Mouse (Mus musculus) embryonic facial prominence, embryonic 15.5 days (tissue): ENCODE data around the gene Mapkbp1. TPM values are rescaled to one million over a fixed set of nuclear protein-coding genes. Genes with fewer than 3 reads are reported as not detected.

ENCODE experiments used
- ATAC-seq: fragments of 200-750 bp; cut with Nextera tagmentation; 2 replicates; pipeline ENCODE4 v1.8.0; 2017; ENCODE audit warnings: low read depth, moderate TSS enrichment; ENCODE audit not compliant: insufficient number of reproducible peaks, low FRiP score, low TSS enrichment
- H3K27ac ChIP-seq: fragments of 300-500 bp; sonication (generic); replicated peaks from 2 replicates; pipeline ENCODE4 v1.5.1; 2015; ENCODE audit warnings: mild to moderate bottlenecking, inconsistent platforms
- H3K27me3 ChIP-seq: fragments of 300-500 bp; sonication (generic); 2 replicates; pipeline ENCODE4 v1.6.1; 2015; ENCODE audit warnings: inconsistent platforms
- H3K36me3 ChIP-seq: fragments of 300-500 bp; sonication (generic); 2 replicates; pipeline ENCODE4 v1.6.1; 2015; ENCODE audit warnings: mild to moderate bottlenecking, inconsistent platforms
- H3K4me1 ChIP-seq: fragments of 300-500 bp; sonication (generic); 2 replicates; pipeline ENCODE4 v1.6.1; 2015; ENCODE audit warnings: inconsistent platforms
- H3K4me2 ChIP-seq: fragments of 300-500 bp; sonication (generic); replicated peaks from 2 replicates; pipeline ENCODE4 v1.6.1; 2015; ENCODE audit warnings: mild to moderate bottlenecking, inconsistent platforms
- H3K4me3 ChIP-seq: fragments of 300-500 bp; sonication (generic); replicated peaks from 2 replicates; pipeline ENCODE4 v1.5.1; 2015; ENCODE audit warnings: mild to moderate bottlenecking, inconsistent platforms
- H3K9ac ChIP-seq: fragments of 300-500 bp; sonication (generic); 2 replicates; pipeline ENCODE4 v1.6.1; 2015; ENCODE audit warnings: inconsistent platforms
- H3K9me3 ChIP-seq: fragments of 300-500 bp; sonication (generic); replicated peaks from 2 replicates; pipeline ENCODE4 v1.6.1; 2016; ENCODE audit warnings: inconsistent platforms
- WGBS: fragments of 180-500 bp; shearing (Covaris S2); methylation state at CpG from one replicate; pipeline ENCODE4 v1.1.7; 2015; 5-methylcytosine and 5-hydroxymethylcytosine counted together
- polyA plus RNA-seq: library from polyadenylated mRNA; unstranded; fragments of >200 nt; fragmentation: Nextera tagmentation; extraction: Ambion mirVana; gene quantifications from 2 replicates; pipeline ENCODE4 v1.2.1, GENCODE M21; 2015

The Mapkbp1 gene
- polyA plus RNA-seq, 1 experiment from 2014 or later, result 5.2 TPM

GRCm38 (mm10) chr2:120054771-120055552 lies 82.5 kb downstream of the Mapkbp1 start:
- Histone ChIP-seq H3K4me3 (no peak overlapping the region), H3K27ac (no peak overlapping the region), H3K9me3 (no peaks in the 10 kb centered on the region), H3K36me3 (no peaks in the 10 kb centered on the region), H3K4me1 (peaks cover 6% of the 10 kb centered on the region), H3K9ac (no peak overlapping the region), H3K4me2 (no peak overlapping the region), H3K27me3 (no peaks in the 10 kb centered on the region)
- ATAC-seq, result no peak
- 90% methylated on average over 12 of the region's 12 CpGs for WGBS

GRCm38 (mm10) chr2:120055923-120056322 lies 83.4 kb downstream of the Mapkbp1 start:
- Histone ChIP-seq H3K27ac (no peak overlapping the region), H3K36me3 (no peaks in the 10 kb centered on the region), H3K9ac (no peak overlapping the region), H3K9me3 (no peaks in the 10 kb centered on the region), H3K27me3 (no peaks in the 10 kb centered on the region), H3K4me1 (peaks cover 15% of the 10 kb centered on the region), H3K4me2 (no peak overlapping the region), H3K4me3 (no peak overlapping the region)
- whole genome bisulfite sequencing, result 77% methylated on average over 10 of the region's 10 CpGs
- no peak for ATAC-seq

- WGBS, result 76% methylated on average over 4 of the region's 4 CpGs
- ATAC-seq, result no peak
These were observed 86.3 kb downstream of the Mapkbp1 start for GRCm38 (mm10) chr2:120058818-120059217.

GRCm38 (mm10) chr2:120059466-120059865 lies 87.0 kb downstream of the Mapkbp1 start:
- Histone ChIP-seq H3K9ac (no peak overlapping the region), H3K9me3 (no peaks in the 10 kb centered on the region), H3K36me3 (no peaks in the 10 kb centered on the region), H3K27me3 (no peaks in the 10 kb centered on the region), H3K27ac (no peak overlapping the region; the same call in 1 of the 2 replicates), H3K4me1 (peaks cover 31% of the 10 kb centered on the region), H3K4me2 (no peak overlapping the region), H3K4me3 (no peak overlapping the region)
- 78% methylated on average over 3 of the region's 3 CpGs for WGBS
- no peak for ATAC-seq

More at GRCm38 (mm10) chr2:120058818-120059217, 86.3 kb downstream of the Mapkbp1 start:
- Histone ChIP-seq H3K9me3 (no peaks in the 10 kb centered on the region), H3K36me3 (no peaks in the 10 kb centered on the region), H3K4me1 (peaks cover 30% of the 10 kb centered on the region), H3K27me3 (no peaks in the 10 kb centered on the region), H3K9ac (no peak overlapping the region), H3K27ac (no peak overlapping the region), H3K4me3 (no peak overlapping the region), H3K4me2 (no peak overlapping the region)

GRCm38 (mm10) chr2:120060190-120060589 lies 87.7 kb downstream of the Mapkbp1 start:
- ATAC-seq, result no peak
- Histone ChIP-seq H3K9ac (no peak overlapping the region), H3K36me3 (no peaks in the 10 kb centered on the region), H3K4me3 (no peak overlapping the region), H3K4me2 (no peak overlapping the region), H3K27ac (peak overlapping the region; percentile 73), H3K4me1 (peaks cover 31% of the 10 kb centered on the region), H3K27me3 (no peaks in the 10 kb centered on the region), H3K9me3 (no peaks in the 10 kb centered on the region)
- 27% methylated on average over 6 of the region's 6 CpGs for WGBS

GRCm38 (mm10) chr2:120060651-120061050 lies 88.2 kb downstream of the Mapkbp1 start:
- Histone ChIP-seq H3K4me3 (no peak overlapping the region), H3K27ac (peak overlapping the region; percentile 73), H3K27me3 (no peaks in the 10 kb centered on the region), H3K9me3 (no peaks in the 10 kb centered on the region), H3K4me2 (no peak overlapping the region), H3K36me3 (no peaks in the 10 kb centered on the region), H3K9ac (no peak overlapping the region), H3K4me1 (peaks cover 31% of the 10 kb centered on the region)
- WGBS, result 57% methylated on average over 9 of the region's 9 CpGs
- no peak for ATAC-seq

GRCm38 (mm10) chr2:120062248-120062647 lies 89.7 kb downstream of the Mapkbp1 start:
- H3K9me3 ChIP-seq, result no peaks in the 10 kb centered on the region
- 84% methylated on average over 8 of the region's 8 CpGs for WGBS
- no peak for ATAC-seq
- H3K36me3 ChIP-seq, result no peaks in the 10 kb centered on the region
- H3K4me1 ChIP-seq, result peaks cover 31% of the 10 kb centered on the region
- no peak overlapping the region for H3K27ac ChIP-seq
- no peak overlapping the region for H3K9ac ChIP-seq
- no peak overlapping the region for H3K4me3 ChIP-seq
- H3K27me3 ChIP-seq, result no peaks in the 10 kb centered on the region
- no peak overlapping the region for H3K4me2 ChIP-seq

GRCm38 (mm10) chr2:120064639-120065038 lies 92.1 kb downstream of the Mapkbp1 start:
- no peaks in the 10 kb centered on the region for H3K9me3 ChIP-seq
- peaks cover 28% of the 10 kb centered on the region for H3K4me1 ChIP-seq
- WGBS, result 85% methylated on average over 6 of the region's 6 CpGs
- no peak overlapping the region for H3K4me2 ChIP-seq
- H3K4me3 ChIP-seq, result no peak overlapping the region
- H3K36me3 ChIP-seq, result no peaks in the 10 kb centered on the region
- H3K27ac ChIP-seq, result no peak overlapping the region
- H3K27me3 ChIP-seq, result no peaks in the 10 kb centered on the region
- H3K9ac ChIP-seq, result no peak overlapping the region
- ATAC-seq, result no peak

GRCm38 (mm10) chr2:120065243-120065642 lies 92.7 kb downstream of the Mapkbp1 start:
- Histone ChIP-seq H3K4me1 (peaks cover 22% of the 10 kb centered on the region), H3K27ac (no peak overlapping the region), H3K9me3 (no peaks in the 10 kb centered on the region), H3K27me3 (no peaks in the 10 kb centered on the region), H3K4me3 (no peak overlapping the region), H3K9ac (no peak overlapping the region), H3K36me3 (no peaks in the 10 kb centered on the region), H3K4me2 (no peak overlapping the region)
- WGBS, result 85% methylated on average over 10 of the region's 10 CpGs
- no peak for ATAC-seq

- ATAC-seq, result no peak
These were observed 93.7 kb downstream of the Mapkbp1 start for GRCm38 (mm10) chr2:120066224-120066623.

GRCm38 (mm10) chr2:120068555-120069465 lies 96.3 kb downstream of the Mapkbp1 start:
- Histone ChIP-seq H3K27ac (no peak overlapping the region), H3K4me3 (no peak overlapping the region), H3K9ac (no peak overlapping the region), H3K36me3 (no peaks in the 10 kb centered on the region), H3K4me2 (no peak overlapping the region), H3K4me1 (peaks cover under 1% of the 10 kb centered on the region; the same call in 1 of the 2 replicates), H3K9me3 (no peaks in the 10 kb centered on the region), H3K27me3 (no peaks in the 10 kb centered on the region)
- WGBS, result 33% methylated on average over 16 of the region's 16 CpGs
- ATAC-seq, result peak; percentile 21; the same call in 1 of the 2 replicates

More at GRCm38 (mm10) chr2:120066224-120066623, 93.7 kb downstream of the Mapkbp1 start:
- Histone ChIP-seq H3K27me3 (no peaks in the 10 kb centered on the region), H3K36me3 (no peaks in the 10 kb centered on the region), H3K4me1 (peaks cover 12% of the 10 kb centered on the region), H3K4me2 (no peak overlapping the region), H3K27ac (no peak overlapping the region), H3K4me3 (no peak overlapping the region), H3K9ac (no peak overlapping the region), H3K9me3 (no peaks in the 10 kb centered on the region)
- WGBS, result 81% methylated on average over 3 of the region's 3 CpGs
